Mouse (Mus musculus): ENCODE measurements around the gene Acoxl.

DNA sequence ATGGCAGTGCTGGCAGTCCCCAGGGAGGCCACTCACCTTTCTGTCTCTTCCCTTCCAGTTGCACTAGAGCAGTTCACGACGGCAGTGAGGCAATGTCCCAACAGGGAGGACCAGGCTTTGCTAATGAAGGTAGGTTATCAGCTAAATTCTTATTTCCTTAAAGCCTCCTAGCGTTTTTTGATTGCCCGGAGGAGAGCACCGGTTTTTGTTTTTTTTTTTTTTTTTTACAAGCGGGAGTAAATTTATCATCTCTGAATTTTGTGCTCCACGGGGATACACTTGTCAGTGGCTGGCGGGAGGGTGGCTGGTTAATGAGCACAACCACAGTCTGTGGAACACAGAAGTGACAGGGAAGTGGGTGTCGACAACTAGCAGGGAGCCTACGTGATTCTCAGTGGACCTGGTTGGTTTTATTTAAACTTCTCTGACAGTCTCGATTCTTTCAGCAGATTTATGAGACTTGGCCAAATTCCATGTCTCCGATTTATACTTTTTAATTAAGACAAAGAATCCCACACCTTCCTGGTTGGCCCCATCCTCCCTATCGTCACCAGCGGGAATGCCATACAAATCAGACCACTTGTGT is 247.7 kb downstream of the Acoxl start:
- no peak for TF ChIP-seq CTCF (IDR thresholded peaks at IDR 0.05; ENCODE audit: control insufficient read depth, insufficient read depth, low read length)
- no peak for TF ChIP-seq POLR2A (IDR thresholded peaks at IDR 0.05; ENCODE audit: borderline replicate concordance, control insufficient read depth, low read depth, low read length)
